ENCODE assay signal across 10 mouse cellular contexts in the genomic region with DNA sequence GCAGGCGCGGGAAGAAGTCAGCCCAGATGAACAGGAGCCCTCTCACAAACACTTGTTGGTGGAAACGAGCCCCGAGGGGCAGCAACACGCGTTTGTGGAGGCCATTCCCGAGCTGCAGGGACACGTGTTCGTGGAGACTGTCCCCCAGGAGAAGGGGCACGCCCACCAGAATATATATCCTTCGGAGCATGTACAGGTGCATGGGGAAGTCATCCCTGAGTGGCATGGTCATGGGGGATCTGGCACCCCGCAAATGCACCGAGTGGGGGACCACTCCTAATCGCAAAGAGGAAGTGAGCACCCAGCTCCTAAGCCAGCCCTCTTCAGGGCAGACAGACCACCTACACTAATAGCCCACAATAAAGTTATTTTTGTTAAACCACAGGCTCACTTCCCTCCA. TPM values are rescaled to one million over a fixed set of nuclear protein-coding genes. Genes with fewer than 3 reads are reported as not detected.
DNase-seq lines count a peak whose midpoint lies in the region; ATAC-seq lines count a peak whose summit lies in the region.
"Had no signal": no experiment of that assay in that cellular context is flagged by ENCODE, and none has a peak within 500 bp of the region (broad histone marks: within the 10 kb centered on the region; RNA-seq: fewer than 3 reads in every experiment).

No protein-coding gene starts in this region.

- peaks cover 24% of the 10 kb centered on the region for H3K36me3 ChIP-seq in liver, embryonic 11.5 days (ENCODE audit: control insufficient read depth, insufficient read depth, low read length)
- H3K36me3 ChIP-seq in embryonic facial prominence, embryonic 14.5 days (ENCODE audit: control insufficient read depth, insufficient read depth, low read length): peaks cover 52% of the 10 kb centered on the region
- H3K36me3 ChIP-seq in intestine, embryonic 16.5 days (ENCODE audit: control insufficient read depth, insufficient read depth, low read length): peaks cover 15% of the 10 kb centered on the region
- peaks cover 52% of the 10 kb centered on the region for H3K36me3 ChIP-seq in neural tube, embryonic 13.5 days

- H3K9ac ChIP-seq in liver, embryonic 11.5 days (ENCODE audit: low read depth, low read length): no peak overlapping the region
- peak overlapping the region; percentile 56; the same call in 1 of the 2 replicates for H3K9ac ChIP-seq in embryonic facial prominence, embryonic 14.5 days (ENCODE audit: low read depth, low read length)
- peak overlapping the region; percentile 69; the same call in 1 of the 2 replicates for H3K9ac ChIP-seq in intestine, embryonic 16.5 days (ENCODE audit: low read depth, low read length)
- peak overlapping the region; percentile 65; the same call in 1 of the 2 replicates for H3K9ac ChIP-seq in neural tube, embryonic 13.5 days

- intact Hi-C loops in gastrocnemius, postnatal 36 days (cut with DNase I): no loop called here
- intact Hi-C loops in left cerebral cortex, postnatal 4 days (cut with DNase I): no loop called here

- no peak for ATAC-seq in liver, embryonic 11.5 days (replicated peaks; ENCODE audit: low FRiP score)
- no peak for ATAC-seq in embryonic facial prominence, embryonic 14.5 days (ENCODE audit: low read depth)
- no peak for ATAC-seq in intestine, embryonic 16.5 days
- no peak for ATAC-seq in neural tube, embryonic 13.5 days (ENCODE audit: low read depth)
- ATAC-seq: Patski had no signal

- H3K27me3 ChIP-seq in liver, embryonic 11.5 days (replicated peaks; ENCODE audit: control insufficient read depth, insufficient read depth, low read length): peaks cover 11% of the 10 kb centered on the region
- H3K27me3 ChIP-seq in embryonic facial prominence, embryonic 14.5 days (replicated peaks; ENCODE audit: control insufficient read depth, insufficient read depth, low read length): peaks cover 24% of the 10 kb centered on the region
- peaks cover 5% of the 10 kb centered on the region; the same call in 1 of the 2 replicates for H3K27me3 ChIP-seq in intestine, embryonic 16.5 days (replicated peaks; ENCODE audit: control insufficient read depth, insufficient read depth, low read length)
- peaks cover 40% of the 10 kb centered on the region for H3K27me3 ChIP-seq in neural tube, embryonic 13.5 days
- H3K27me3 ChIP-seq: Patski had no signal

- 50% methylated on average over 14 of the region's 14 CpGs for WGBS in liver, embryonic 11.5 days
- 49% methylated on average over 13 of the region's 14 CpGs for WGBS in embryonic facial prominence, embryonic 14.5 days
- 54% methylated on average over 14 of the region's 14 CpGs for WGBS in intestine, embryonic 16.5 days
- 41% methylated on average over 14 of the region's 14 CpGs for WGBS in neural tube, embryonic 13.5 days

- peaks cover 20% of the 10 kb centered on the region for H3K4me1 ChIP-seq in liver, embryonic 11.5 days (replicated peaks; ENCODE audit: control insufficient read depth, insufficient read depth, low read length)
- H3K4me1 ChIP-seq in embryonic facial prominence, embryonic 14.5 days (ENCODE audit: control insufficient read depth, insufficient read depth, low read length): peaks cover 6% of the 10 kb centered on the region
- peaks cover 18% of the 10 kb centered on the region for H3K4me1 ChIP-seq in intestine, embryonic 16.5 days (ENCODE audit: control insufficient read depth, insufficient read depth, low read length)
- H3K4me1 ChIP-seq in neural tube, embryonic 13.5 days (replicated peaks): peaks cover 24% of the 10 kb centered on the region

- no peak overlapping the region for H3K4me3 ChIP-seq in liver, embryonic 11.5 days (ENCODE audit: low read depth, low read length)
- H3K4me3 ChIP-seq in embryonic facial prominence, embryonic 14.5 days (ENCODE audit: low read depth, low read length): peak overlapping the region; percentile 36; the same call in 1 of the 2 replicates
- H3K4me3 ChIP-seq in intestine, embryonic 16.5 days (ENCODE audit: low read length): peak overlapping the region; percentile 44; the same call in 1 of the 2 replicates
- H3K4me3 ChIP-seq in neural tube, embryonic 13.5 days: peak overlapping the region; percentile 23; the same call in 1 of the 2 replicates

- H3K4me2 ChIP-seq in liver, embryonic 11.5 days: peak overlapping the region; percentile 76
- H3K4me2 ChIP-seq in embryonic facial prominence, embryonic 14.5 days (ENCODE audit: low read depth, low read length): peak overlapping the region; percentile 62
- peak overlapping the region; percentile 81; the same call in 1 of the 2 replicates for H3K4me2 ChIP-seq in intestine, embryonic 16.5 days (ENCODE audit: low read depth, low read length)
- peak overlapping the region; percentile 49 for H3K4me2 ChIP-seq in neural tube, embryonic 13.5 days

- DNase-seq in liver, embryonic 11.5 days (ENCODE audit: low spot score): no peak
- DNase-seq in liver: no peak
- DNase-seq in embryonic facial prominence, embryonic 14.5 days (ENCODE audit: low spot score): no peak
- no peak for DNase-seq in kidney, adult 8-10 months
- DNase-seq in gastrocnemius, postnatal 36 days: no peak
- no peak for DNase-seq in left cerebral cortex, postnatal 4 days
- DNase-seq: layer of hippocampus, postnatal 36 days had no signal

- no peaks in the 10 kb centered on the region for H3K9me3 ChIP-seq in liver, embryonic 11.5 days (ENCODE audit: control insufficient read depth, low read length)
- H3K9me3 ChIP-seq in embryonic facial prominence, embryonic 14.5 days (ENCODE audit: control insufficient read depth, low read length): no peaks in the 10 kb centered on the region
- H3K9me3 ChIP-seq in intestine, embryonic 16.5 days (ENCODE audit: control insufficient read depth, low read length): no peaks in the 10 kb centered on the region
- no peaks in the 10 kb centered on the region for H3K9me3 ChIP-seq in neural tube, embryonic 13.5 days

- no peak overlapping the region for H3K27ac ChIP-seq in liver, embryonic 11.5 days (ENCODE audit: low read depth, low read length)
- no peak overlapping the region for H3K27ac ChIP-seq in embryonic facial prominence, embryonic 14.5 days (replicated peaks; ENCODE audit: low read depth, low read length)
- H3K27ac ChIP-seq in intestine, embryonic 16.5 days (ENCODE audit: low read length): no peak overlapping the region
- H3K27ac ChIP-seq in neural tube, embryonic 13.5 days (replicated peaks): no peak overlapping the region

RNA-seq across cellular contexts. Expression of a gene that starts 8.4 kb away (rescaled TPM):
- 46.5 and 53.9 TPM in 2 replicates for polyA plus RNA-seq in liver, embryonic 11.5 days (2014; fragmentation: Nextera tagmentation; extraction: Ambion mirVana)
- polyA plus RNA-seq in embryonic facial prominence, embryonic 14.5 days (2014; fragmentation: Nextera tagmentation; extraction: Ambion mirVana): 69.0 and 78.6 TPM in 2 replicates
- polyA plus RNA-seq in intestine, embryonic 16.5 days (2015; fragmentation: Nextera tagmentation; extraction: Ambion mirVana): 105 and 107 TPM in 2 replicates
- polyA plus RNA-seq in neural tube, embryonic 13.5 days (2015; fragmentation: Nextera tagmentation; extraction: Ambion mirVana): 89.7 and 99.0 TPM in 2 replicates
- 100 to 1,000 TPM; 111 to 122 TPM for total RNA-seq in gastrocnemius, postnatal 36 days (2021)
- total RNA-seq in left cerebral cortex, postnatal 4 days (2021): 10 to 100 TPM; 74.1 to 85.4 TPM

RNA-seq across cellular contexts. Expression of a gene that starts 8.5 kb away (rescaled TPM):
- polyA plus RNA-seq in liver, embryonic 11.5 days (2014; fragmentation: Nextera tagmentation; extraction: Ambion mirVana): 50.5 and 53.3 TPM in 2 replicates
- polyA plus RNA-seq in embryonic facial prominence, embryonic 14.5 days (2014; fragmentation: Nextera tagmentation; extraction: Ambion mirVana): 66.9 and 82.7 TPM in 2 replicates
- 73.6 and 77.9 TPM in 2 replicates for polyA plus RNA-seq in intestine, embryonic 16.5 days (2015; fragmentation: Nextera tagmentation; extraction: Ambion mirVana)
- 94.0 and 101 TPM in 2 replicates for polyA plus RNA-seq in neural tube, embryonic 13.5 days (2015; fragmentation: Nextera tagmentation; extraction: Ambion mirVana)
- total RNA-seq in gastrocnemius, postnatal 36 days (2021): 10 to 100 TPM; 42.4 to 53.4 TPM
- total RNA-seq in left cerebral cortex, postnatal 4 days (2021): 10 to 100 TPM; 57.1 to 68.3 TPM

RNA-seq across cellular contexts. Expression of a gene that starts 16.5 kb away (rescaled TPM):
- polyA plus RNA-seq in liver, embryonic 11.5 days (2014; fragmentation: Nextera tagmentation; extraction: Ambion mirVana): 30.9 and 32.5 TPM in 2 replicates
- 23.4 and 27.7 TPM in 2 replicates for polyA plus RNA-seq in embryonic facial prominence, embryonic 14.5 days (2014; fragmentation: Nextera tagmentation; extraction: Ambion mirVana)
- 26.6 and 30.6 TPM in 2 replicates for polyA plus RNA-seq in intestine, embryonic 16.5 days (2015; fragmentation: Nextera tagmentation; extraction: Ambion mirVana)
- polyA plus RNA-seq in neural tube, embryonic 13.5 days (2015; fragmentation: Nextera tagmentation; extraction: Ambion mirVana): 30.2 and 31.6 TPM in 2 replicates
- 10 to 100 TPM; 14.9 to 18.7 TPM for total RNA-seq in gastrocnemius, postnatal 36 days (2021)
- total RNA-seq in left cerebral cortex, postnatal 4 days (2021): 10 to 100 TPM; 27.5 to 29.3 TPM

RNA-seq across cellular contexts. Expression of a gene that starts 24.0 kb away (rescaled TPM):
- 3.9 and 4.2 TPM in 2 replicates for polyA plus RNA-seq in liver, embryonic 11.5 days (2014; fragmentation: Nextera tagmentation; extraction: Ambion mirVana)
- 6.8 and 6.9 TPM in 2 replicates for polyA plus RNA-seq in embryonic facial prominence, embryonic 14.5 days (2014; fragmentation: Nextera tagmentation; extraction: Ambion mirVana)
- polyA plus RNA-seq in intestine, embryonic 16.5 days (2015; fragmentation: Nextera tagmentation; extraction: Ambion mirVana): 4.9 and 5.5 TPM in 2 replicates
- polyA plus RNA-seq in neural tube, embryonic 13.5 days (2015; fragmentation: Nextera tagmentation; extraction: Ambion mirVana): 4.1 and 4.8 TPM in 2 replicates
- total RNA-seq in gastrocnemius, postnatal 36 days (2021): 10 to 100 TPM; 55.2 to 69.3 TPM
- 10 to 100 TPM; 22.6 to 23.5 TPM for total RNA-seq in left cerebral cortex, postnatal 4 days (2021)

RNA-seq across cellular contexts. Expression of a gene that starts 24.2 kb away (rescaled TPM):
- polyA plus RNA-seq in liver, embryonic 11.5 days (2014; fragmentation: Nextera tagmentation; extraction: Ambion mirVana): 1.3 and 2.9 TPM in 2 replicates
- 0.78 and 1.4 TPM in 2 replicates for polyA plus RNA-seq in embryonic facial prominence, embryonic 14.5 days (2014; fragmentation: Nextera tagmentation; extraction: Ambion mirVana)
- 1.5 and 1.8 TPM in 2 replicates for polyA plus RNA-seq in intestine, embryonic 16.5 days (2015; fragmentation: Nextera tagmentation; extraction: Ambion mirVana)
- polyA plus RNA-seq in neural tube, embryonic 13.5 days (2015; fragmentation: Nextera tagmentation; extraction: Ambion mirVana): 1.1 and 2.0 TPM in 2 replicates
- total RNA-seq in gastrocnemius, postnatal 36 days (2021): 1 to 10 TPM; 1.0 to 6.4 TPM
- total RNA-seq in left cerebral cortex, postnatal 4 days (2021): 1 to 10 TPM; 1.0 TPM
